Mouse (Mus musculus) heart, adult 2 months (tissue): ENCODE results near the gene Plekha7.

Experiments used
- CTCF ChIP-seq: fragments of 200-600 bp; IDR thresholded peaks from 2 replicates; pipeline ENCODE4 v1.8.1; 2022; ENCODE audit warnings: antibody characterized with exemption, mild to moderate bottlenecking, moderate library complexity
- POLR2A ChIP-seq: fragments of 200-500 bp; IDR thresholded peaks from 2 replicates; pipeline ENCODE4 v1.6.1; 2011; ENCODE audit warnings: mild to moderate bottlenecking, low read depth, low read length, control low read depth; ENCODE audit not compliant: insufficient read depth

DNA sequence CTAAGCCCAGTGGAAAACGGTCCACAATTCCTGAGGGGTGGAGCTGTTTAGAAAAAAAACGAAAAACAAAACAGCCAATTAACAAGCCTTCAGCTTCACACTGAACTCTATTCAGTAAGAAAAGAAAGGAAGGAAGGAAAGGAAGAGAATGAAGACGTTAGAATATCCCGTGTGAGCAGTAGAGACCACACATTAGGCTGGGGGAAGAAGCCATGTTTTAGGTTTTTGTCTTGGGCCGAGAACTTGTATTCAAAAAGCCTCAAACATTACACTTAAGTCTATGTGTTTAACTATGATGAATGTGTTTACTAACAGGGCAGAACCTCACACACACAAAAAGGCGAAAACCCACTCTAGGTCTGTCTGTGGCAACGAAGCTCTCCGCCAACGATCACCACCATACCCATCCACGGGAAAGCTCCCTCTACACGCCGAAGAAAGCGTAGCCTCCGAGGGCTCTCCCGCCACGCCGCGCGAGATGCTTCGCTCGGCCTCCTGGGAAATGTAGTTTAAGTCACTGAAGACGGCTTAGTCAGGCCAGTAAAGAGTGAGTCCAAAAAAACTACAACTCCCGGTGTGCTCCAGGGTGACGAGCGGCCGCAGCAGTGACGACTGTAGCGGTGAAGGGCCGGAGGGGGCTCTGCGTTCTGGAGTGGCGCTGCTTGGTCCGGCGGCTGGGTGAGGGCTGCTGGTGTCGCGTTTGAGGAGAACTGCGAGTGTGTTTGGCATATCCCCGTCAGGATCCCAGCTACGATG lies 215.3 kb downstream of the Plekha7 start:
- TF ChIP-seq POLR2A: peak; percentile 97
- peak; percentile 60 for TF ChIP-seq CTCF
